ENCODE assay signal across 8 mouse cellular contexts in genomic region chr19:56817851-56818526, GRCm38 (mm10). TPM values are rescaled to one million over a fixed set of nuclear protein-coding genes. Genes with fewer than 3 reads are reported as not detected.
DNase-seq lines count a peak whose midpoint lies in the region; ATAC-seq lines count a peak whose summit lies in the region.

No protein-coding gene starts in this region.

- 0 out of 2 replicates have a peak overlapping the region, but pooled peaks have one; percentile 16 for H3K9ac ChIP-seq in hindbrain, embryonic 13.5 days
- no peak overlapping the region for H3K9ac ChIP-seq in kidney, embryonic 16.5 days (replicated peaks; ENCODE audit: low read length)

- H3K4me1 ChIP-seq in hindbrain, embryonic 13.5 days (replicated peaks) = peaks cover 56% of the 10 kb centered on the region
- peaks cover 37% of the 10 kb centered on the region for H3K4me1 ChIP-seq in hindbrain, embryonic 10.5 days (replicated peaks)
- H3K4me1 ChIP-seq in kidney, embryonic 16.5 days (ENCODE audit: insufficient read depth, low read length) = peaks cover 49% of the 10 kb centered on the region

- no peak overlapping the region for H3K27ac ChIP-seq in hindbrain, embryonic 13.5 days
- H3K27ac ChIP-seq in hindbrain, embryonic 10.5 days = no peak overlapping the region
- peak overlapping the region; percentile 56 for H3K27ac ChIP-seq in kidney, embryonic 16.5 days (ENCODE audit: low read length)

- H3K27me3 ChIP-seq in hindbrain, embryonic 13.5 days = no peaks in the 10 kb centered on the region
- H3K27me3 ChIP-seq in hindbrain, embryonic 10.5 days (ENCODE audit: insufficient read depth, poor library complexity, severe bottlenecking) = peaks cover 3% of the 10 kb centered on the region; the same call in 1 of the 2 replicates
- H3K27me3 ChIP-seq in kidney, embryonic 16.5 days (ENCODE audit: insufficient read depth, low read length) = no peaks in the 10 kb centered on the region

- DNase-seq in hindbrain, embryonic 10.5 days (ENCODE audit: low spot score) = no peak
- peak; percentile 41 for DNase-seq in cerebellum, adult 9-11 months
- DNase-seq in heart, adult 8-10 months (ENCODE audit: low spot score) = peak; percentile 48
- DNase-seq in right cerebral cortex, adult 2 months (ENCODE audit: low spot score in 2 of 2) = peak; percentile 21 to 31
- no peak for DNase-seq in thymus, adult 18-20 months
- DNase-seq in urinary bladder, adult 18-20 months (ENCODE audit: low spot score in 2 of 2) = no peak

- no peaks in the 10 kb centered on the region for H3K9me3 ChIP-seq in hindbrain, embryonic 13.5 days
- H3K9me3 ChIP-seq in hindbrain, embryonic 10.5 days = no peaks in the 10 kb centered on the region
- no peaks in the 10 kb centered on the region for H3K9me3 ChIP-seq in kidney, embryonic 16.5 days (ENCODE audit: low read length)

- ATAC-seq in hindbrain, embryonic 13.5 days (ENCODE audit: low FRiP score) = no peak
- no peak for ATAC-seq in kidney, embryonic 16.5 days (ENCODE audit: low FRiP score, low TSS enrichment)

- H3K4me3 ChIP-seq in hindbrain, embryonic 13.5 days = no peak overlapping the region
- H3K4me3 ChIP-seq in hindbrain, embryonic 10.5 days = no peak overlapping the region
- H3K4me3 ChIP-seq in kidney, embryonic 16.5 days (ENCODE audit: low read length) = no peak overlapping the region

- WGBS in hindbrain, embryonic 13.5 days = 48% methylated on average over 14 of the region's 14 CpGs
- WGBS in hindbrain, embryonic 10.5 days = 86% methylated on average over 14 of the region's 14 CpGs
- 44% methylated on average over 14 of the region's 14 CpGs for WGBS in kidney, embryonic 16.5 days

- no peak overlapping the region for H3K4me2 ChIP-seq in hindbrain, embryonic 13.5 days
- peak overlapping the region; percentile 14; the same call in 1 of the 2 replicates for H3K4me2 ChIP-seq in kidney, embryonic 16.5 days (replicated peaks; ENCODE audit: low read depth, low read length)

- peaks cover 8% of the 10 kb centered on the region; the same call in 1 of the 2 replicates for H3K36me3 ChIP-seq in hindbrain, embryonic 13.5 days
- peaks cover 8% of the 10 kb centered on the region for H3K36me3 ChIP-seq in hindbrain, embryonic 10.5 days
- H3K36me3 ChIP-seq in kidney, embryonic 16.5 days (ENCODE audit: insufficient read depth, low read length) = peaks cover under 1% of the 10 kb centered on the region; the same call in 1 of the 2 replicates

RNA-seq across cellular contexts. Expression of gene Ccdc186, which starts 4.0 kb away (rescaled TPM):
- 28.1 and 31.5 TPM in 2 replicates for polyA plus RNA-seq in hindbrain, embryonic 13.5 days (2015; fragmentation: Nextera tagmentation; extraction: Ambion mirVana)
- polyA plus RNA-seq in hindbrain, embryonic 10.5 days (2016; fragmentation: Nextera tagmentation; extraction: Ambion mirVana) = 13.0 and 17.2 TPM in 2 replicates
- total RNA-seq in heart, adult 8-10 months (2022) = 10 to 100 TPM; 24.7 to 29.3 (median 27.4) TPM
- 17.9 and 19.8 TPM in 2 replicates for polyA plus RNA-seq in kidney, embryonic 16.5 days (2015; fragmentation: Nextera tagmentation; extraction: Ambion mirVana)

RNA-seq across cellular contexts. Expression of gene Tdrd1, which starts 8.0 kb away (rescaled TPM):
- polyA plus RNA-seq in hindbrain, embryonic 13.5 days (2015; fragmentation: Nextera tagmentation; extraction: Ambion mirVana) = 0.77 and 0.96 TPM in 2 replicates
- polyA plus RNA-seq in hindbrain, embryonic 10.5 days (2016; fragmentation: Nextera tagmentation; extraction: Ambion mirVana) = 0.52 and 0.75 TPM in 2 replicates
- not detected for total RNA-seq in heart, adult 8-10 months (2022)
- polyA plus RNA-seq in kidney, embryonic 16.5 days (2015; fragmentation: Nextera tagmentation; extraction: Ambion mirVana) = 1.00 and 1.1 TPM in 2 replicates

RNA-seq across cellular contexts. Expression of gene Vwa2, which starts 56.1 kb away (rescaled TPM):
- polyA plus RNA-seq in hindbrain, embryonic 13.5 days (2015; fragmentation: Nextera tagmentation; extraction: Ambion mirVana) = 0.40 and 0.61 TPM in 2 replicates
- 0.65 and 2.5 TPM in 2 replicates for polyA plus RNA-seq in hindbrain, embryonic 10.5 days (2016; fragmentation: Nextera tagmentation; extraction: Ambion mirVana)
- not detected for total RNA-seq in heart, adult 8-10 months (2022)
- polyA plus RNA-seq in kidney, embryonic 16.5 days (2015; fragmentation: Nextera tagmentation; extraction: Ambion mirVana) = 22.4 and 23.9 TPM in 2 replicates

Comparison
In these comparisons a context has a peak if more than half of its experiments do, and no peak if none do; other contexts are left out.
1. DNase-seq: peak in cerebellum, adult 9-11 months (single experiment), heart, adult 8-10 months (single experiment) and right cerebral cortex, adult 2 months (2 of 2); none in hindbrain, embryonic 10.5 days (single experiment), thymus, adult 18-20 months (0 of 2) and urinary bladder, adult 18-20 months (0 of 2).